Mouse (Mus musculus) E14TG2a.4 (cell line): ENCODE data around the gene Chst14.

ENCODE experiments used
- CTCF ChIP-seq: conservative IDR thresholded peaks from 2 replicates; pipeline ENCODE4 v1.5.1; 2014; ENCODE audit warnings: low read length
- NANOG ChIP-seq: IDR thresholded peaks from 2 replicates; pipeline ENCODE4 v1.6.1; 2014; ENCODE audit warnings: borderline replicate concordance, low read length, mixed read lengths

DNA sequence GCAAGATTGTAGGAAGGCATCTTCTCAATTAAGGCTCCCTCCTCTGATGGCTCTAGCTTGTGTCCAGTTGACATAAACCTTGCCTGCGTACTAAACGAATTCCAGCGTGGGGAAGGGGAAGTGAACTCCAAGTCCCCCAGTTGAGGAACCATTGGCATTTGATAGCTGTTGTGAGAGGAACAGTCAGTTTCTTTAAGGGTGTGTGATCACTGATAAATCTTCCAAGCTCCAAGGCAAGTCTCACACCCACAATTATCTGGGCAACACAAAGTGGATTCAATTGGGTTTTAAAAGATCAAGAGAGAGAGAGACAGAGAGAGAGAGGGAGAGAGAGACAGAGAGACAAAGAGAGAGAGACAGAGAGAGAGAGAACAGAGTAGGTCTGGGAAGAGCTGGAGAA, 23.4 kb downstream of the Chst14 start:
- no peak for TF ChIP-seq CTCF
- no peak for TF ChIP-seq NANOG
